Mouse (Mus musculus): ENCODE measurements around the gene Gm26657.

The Gm26657 gene

DNA sequence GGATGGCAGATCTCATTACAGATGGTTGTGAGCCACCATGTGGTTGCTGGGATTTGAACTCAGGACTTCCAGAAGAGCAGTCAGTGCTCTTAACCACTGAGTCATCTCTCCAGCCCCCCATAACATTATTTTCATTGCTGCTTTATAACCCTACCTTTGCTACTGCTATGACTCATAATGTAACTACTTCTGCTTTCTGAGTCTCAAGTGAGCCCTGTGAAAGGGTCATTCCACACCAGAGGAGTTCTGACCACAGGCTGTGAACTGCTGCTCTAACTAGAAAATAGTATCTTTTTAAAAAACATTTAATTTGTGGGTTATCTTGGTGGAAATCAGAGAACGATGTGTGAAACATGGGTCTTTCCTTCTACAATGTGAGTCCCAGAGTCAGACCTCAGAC lies 17.8 kb downstream of the Gm26657 start:
- DNase-seq (ENCODE audit: low spot score), result no peak

DNA sequence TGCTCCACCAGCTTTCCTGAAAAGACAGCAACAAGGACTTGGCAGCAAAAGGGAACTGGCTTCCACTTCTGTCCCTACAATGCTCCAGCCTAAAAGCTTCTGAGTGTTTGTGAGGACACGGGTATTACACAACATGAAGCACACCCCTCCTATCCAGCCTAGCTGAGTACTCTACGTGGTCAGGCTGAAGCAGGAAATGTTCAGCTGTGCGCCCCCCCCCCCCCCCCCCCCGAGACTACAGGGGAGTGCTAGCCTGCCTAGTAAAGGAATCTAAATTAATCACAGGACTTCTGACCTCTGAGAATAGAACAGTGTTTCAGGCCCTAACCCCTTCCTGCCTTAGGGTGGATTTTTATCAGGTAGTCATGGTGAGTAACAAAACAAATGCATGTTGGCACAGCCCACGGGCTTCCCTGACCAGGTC lies 28.0 kb downstream of the Gm26657 start:
- no peak for DNase-seq (ENCODE audit: low spot score)

GRCm38 (mm10) chr4:56768913-56769312 lies 29.0 kb downstream of the Gm26657 start:
- DNase-seq (ENCODE audit: low spot score), result no peak

DNA sequence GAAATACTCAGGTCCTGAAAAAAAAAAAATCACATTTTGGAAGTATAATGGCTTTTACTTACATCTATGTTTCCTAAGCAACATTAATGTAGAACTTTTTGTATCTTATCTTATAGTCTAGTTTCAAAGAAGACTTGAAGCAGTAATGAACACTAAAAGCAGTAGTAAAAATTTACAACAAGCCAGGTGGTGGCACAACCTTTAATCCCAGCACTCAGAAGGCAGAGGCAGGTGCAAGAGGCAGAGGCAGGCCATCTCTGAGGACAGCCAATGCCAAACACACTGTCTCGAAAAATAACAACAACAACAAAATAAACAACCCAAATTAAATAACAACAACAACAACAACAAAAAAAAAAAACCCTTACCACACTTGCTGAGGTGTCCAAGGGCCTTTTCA lies 31.2 kb downstream of the Gm26657 start:
- no peak for DNase-seq (ENCODE audit: low spot score)

Measured in testis, postnatal 10 days (tissue).